Mouse (Mus musculus) liver, adult 2 months (tissue): ENCODE results near the gene H2-T23.

Experiments used
- CTCF ChIP-seq: fragments of 200-500 bp; IDR thresholded peaks from 2 replicates; pipeline ENCODE4 v1.5.1; 2011; ENCODE audit warnings: low read depth, low read length, control low read depth
- POLR2A ChIP-seq: fragments of 200-500 bp; IDR thresholded peaks from 2 replicates; pipeline ENCODE4 v1.6.1; 2011; ENCODE audit warnings: low read length, control low read depth; ENCODE audit not compliant: insufficient read depth; ENCODE audit errors: extremely low read depth

- TF ChIP-seq POLR2A (no peak), CTCF (peak; percentile 18; the same call in 1 of the 2 replicates)
Measured at GRCm38 (mm10) chr17:36020191-36021073, 12.2 kb downstream of the H2-T23 start, which contains the start of gene H2-T24.
